Mouse (Mus musculus): ENCODE data around the gene Ppa2.

- TF ChIP-seq ZNF384 (IDR thresholded peaks at IDR 0.05; ENCODE audit: low read depth, low read length) (no peak), MAFK (IDR thresholded peaks at IDR 0.05; ENCODE audit: insufficient read depth, low read depth, low read length) (no peak), CHD2 (IDR thresholded peaks at IDR 0.05; ENCODE audit: low read depth, low read length) (no peak), HCFC1 (IDR thresholded peaks at IDR 0.05; ENCODE audit: borderline replicate concordance, insufficient read depth, low read length) (no peak), ZC3H11A (IDR thresholded peaks at IDR 0.05; ENCODE audit: borderline replicate concordance, low read depth, low read length) (no peak)
Measured at GRCm38 (mm10) chr3:133331184-133331866, 21.4 kb downstream of the Ppa2 start.

All from ES-E14 (cell line).